Mouse (Mus musculus) kidney, adult 2 months (tissue): ENCODE measurements around the gene Tbc1d9.

Source experiments
- CTCF ChIP-seq: fragments of 200-500 bp; conservative IDR thresholded peaks from 2 replicates; pipeline ENCODE4 v1.5.1; 2011; ENCODE audit warnings: low read depth, mild to moderate bottlenecking, control low read depth, low read length, moderate library complexity, mixed read lengths; ENCODE audit not compliant: insufficient read depth, insufficient read length
- POLR2A ChIP-seq: fragments of 200-500 bp; IDR thresholded peaks from one replicate; pipeline ENCODE4 v1.6.1; 2011; ENCODE audit warnings: low read depth, low read length, control low read depth

- TF ChIP-seq POLR2A (no peak), CTCF (no peak)
Measured at GRCm38 (mm10) chr8:83189538-83190095, 24.5 kb downstream of the Tbc1d9 start.
